Mouse (Mus musculus): Measurements from ENCODE around the gene Med19.
A peak's percentile ranks its signal among the peaks of the same experiment; 100 is the strongest.

The Med19 gene

GRCm38 (mm10) chr2:84666081-84666480 is 12.1 kb upstream of the Med19 start:
- no peak for DNase-seq (ENCODE audit: low read depth)

GRCm38 (mm10) chr2:84669828-84670568 is 8.2 kb upstream of the Med19 start:
- DNase-seq (ENCODE audit: low read depth) = peak; percentile 42

GRCm38 (mm10) chr2:84670569-84670933 is 7.7 kb upstream of the Med19 start, which contains the start of gene Selenoh:
Gene Selenoh, minus strand, starts transcription at chr2:84670770.
- DNase-seq (ENCODE audit: low read depth) = peak; percentile 93

GRCm38 (mm10) chr2:84671535-84671934 is 6.7 kb upstream of the Med19 start:
- peak; percentile 50 for DNase-seq (ENCODE audit: low read depth)

GRCm38 (mm10) chr2:84677270-84677967 is 783 bp upstream of the Med19 start:
- DNase-seq (ENCODE audit: low read depth) = no peak

GRCm38 (mm10) chr2:84679016-84679415 is 814 bp downstream of the Med19 start, which contains the start of gene Tmx2:
Gene Tmx2, minus strand, starts transcription at chr2:84679140.
- DNase-seq (ENCODE audit: low read depth) = peak; percentile 9

GRCm38 (mm10) chr2:84682605-84683183 is 4.5 kb downstream of the Med19 start:
- DNase-seq (ENCODE audit: low read depth) = no peak

GRCm38 (mm10) chr2:84688080-84688844 is 10.1 kb downstream of the Med19 start:
- DNase-seq (ENCODE audit: low read depth) = no peak

GRCm38 (mm10) chr2:84690050-84690449 is 11.8 kb downstream of the Med19 start:
- no peak for DNase-seq (ENCODE audit: low read depth)

GRCm38 (mm10) chr2:84695007-84695695 is 16.9 kb downstream of the Med19 start:
- DNase-seq (ENCODE audit: low read depth) = no peak

GRCm38 (mm10) chr2:84703497-84703896 is 25.3 kb downstream of the Med19 start:
- no peak for DNase-seq (ENCODE audit: low read depth)

- DNase-seq (ENCODE audit: low read depth) = no peak
Observed at GRCm38 (mm10) chr2:84704329-84704728, 26.1 kb downstream of the Med19 start.

- DNase-seq (ENCODE audit: low read depth) = no peak
Observed at GRCm38 (mm10) chr2:84705295-84705694, 27.1 kb downstream of the Med19 start.

GRCm38 (mm10) chr2:84707523-84707922 is 29.3 kb downstream of the Med19 start:
- no peak for DNase-seq (ENCODE audit: low read depth)

- no peak for DNase-seq (ENCODE audit: low read depth)
Observed at GRCm38 (mm10) chr2:84711898-84712297, 33.7 kb downstream of the Med19 start.

- DNase-seq (ENCODE audit: low read depth) = no peak
Observed at GRCm38 (mm10) chr2:84714422-84714810, 36.2 kb downstream of the Med19 start.

GRCm38 (mm10) chr2:84714811-84715561 is 36.8 kb downstream of the Med19 start, which contains the start of gene Zdhhc5:
Gene Zdhhc5, minus strand, starts transcription at chr2:84715180.
- DNase-seq (ENCODE audit: low read depth) = peak; percentile 100

- DNase-seq (ENCODE audit: low read depth) = peak; percentile 93
Observed at GRCm38 (mm10) chr2:84715562-84716361, 37.6 kb downstream of the Med19 start.

GRCm38 (mm10) chr2:84716423-84717355 is 38.5 kb downstream of the Med19 start:
- DNase-seq (ENCODE audit: low read depth) = peak; percentile 31
